Mouse (Mus musculus): Measurements from ENCODE around the gene Ggta1.

Ggta1 gene

GRCm38 (mm10) chr2:35493566-35493965, 30.5 kb upstream of the Ggta1 start:
- CTCF ChIA-PET, result interaction anchor here (0.6 kb wide), 1 partner anchor 96 kb away, joined by 6 read pairs; no protein-coding TSS in a partner anchor

GRCm38 (mm10) chr2:35491151-35491550, 28.1 kb upstream of the Ggta1 start:
- CTCF ChIA-PET, result no interaction called here

GRCm38 (mm10) chr2:35490458-35491111, 27.6 kb upstream of the Ggta1 start:
- CTCF ChIA-PET, result no interaction called here

- CTCF ChIA-PET, result no interaction called here
These were observed 24.7 kb upstream of the Ggta1 start for GRCm38 (mm10) chr2:35487700-35488099.

- CTCF ChIA-PET, result interaction anchor here (0.6 kb wide), 1 partner anchor 55 kb away, joined by 3 read pairs; no protein-coding TSS in a partner anchor
These were observed 24.1 kb upstream of the Ggta1 start for GRCm38 (mm10) chr2:35486981-35487655.

- CTCF ChIA-PET, result no interaction called here
These were observed 21.1 kb upstream of the Ggta1 start for GRCm38 (mm10) chr2:35484102-35484501.

- CTCF ChIA-PET, result no interaction called here
These were observed 20.4 kb upstream of the Ggta1 start for GRCm38 (mm10) chr2:35483402-35483801.

- CTCF ChIA-PET, result no interaction called here
These were observed 18.4 kb upstream of the Ggta1 start for GRCm38 (mm10) chr2:35481322-35481990.

GRCm38 (mm10) chr2:35480073-35480472, 17.0 kb upstream of the Ggta1 start:
- CTCF ChIA-PET, result interaction anchor here (0.5 to 0.7 kb wide), 2 partner anchors 22 to 122 kb away, joined by 3 to 4 read pairs; no protein-coding TSS in a partner anchor

GRCm38 (mm10) chr2:35478812-35479122, 15.7 kb upstream of the Ggta1 start:
- CTCF ChIA-PET, result no interaction called here

GRCm38 (mm10) chr2:35477999-35478811, 15.2 kb upstream of the Ggta1 start:
- CTCF ChIA-PET, result no interaction called here

- CTCF ChIA-PET, result no interaction called here
These were observed 14.3 kb upstream of the Ggta1 start for GRCm38 (mm10) chr2:35477321-35477720.

- CTCF ChIA-PET, result no interaction called here
These were observed 11.9 kb upstream of the Ggta1 start for GRCm38 (mm10) chr2:35474916-35475315.

GRCm38 (mm10) chr2:35469266-35469665, 6.2 kb upstream of the Ggta1 start:
- CTCF ChIA-PET, result no interaction called here

GRCm38 (mm10) chr2:35468276-35468675, 5.2 kb upstream of the Ggta1 start:
- CTCF ChIA-PET, result no interaction called here

- CTCF ChIA-PET, result interaction anchor here (0.6 kb wide), 1 partner anchor 562 kb away, joined by 5 read pairs; no protein-coding TSS in a partner anchor
These were observed 4.8 kb upstream of the Ggta1 start for GRCm38 (mm10) chr2:35467855-35468254.

GRCm38 (mm10) chr2:35465677-35466076, 2.6 kb upstream of the Ggta1 start:
- CTCF ChIA-PET, result no interaction called here

GRCm38 (mm10) chr2:35464548-35464947, 1.5 kb upstream of the Ggta1 start:
- CTCF ChIA-PET, result interaction anchor here (0.6 kb wide), 2 partner anchors 204 to 717 kb away, joined by 3 to 6 read pairs; no protein-coding TSS in a partner anchor

GRCm38 (mm10) chr2:35464089-35464534, 1.1 kb upstream of the Ggta1 start:
- CTCF ChIA-PET, result interaction anchor here (0.5 to 0.6 kb wide), 2 partner anchors 19 to 717 kb away, joined by 4 to 6 read pairs; no protein-coding TSS in a partner anchor

GRCm38 (mm10) chr2:35463372-35464088, 499 bp upstream of the Ggta1 start:
- CTCF ChIA-PET, result interaction anchor here (0.5 kb wide), 1 partner anchor 18 kb away, joined by 4 read pairs; no protein-coding TSS in a partner anchor
